Mouse (Mus musculus) urinary bladder, adult 18-20 months (tissue): ENCODE measurements at regions not wholly inside any gene's neighbourhood (a gene's known extent, or its start where the extent isn't known, plus 50 kb on each side); places are given as distances from the start of the nearest gene placed in this dataset.
A peak's percentile ranks its signal among the peaks of the same experiment; 100 is the strongest.

Experiments used
- DNase-seq, 2 experiments: peaks; one replicate each; pipeline ENCODE4 v3.0.0; 2022; ENCODE audit warnings: low spot score in 2 of 2, mixed read lengths in 2 of 2

GRCm38 (mm10) chr15:31087607-31088006 lies 136.5 kb upstream of the Dap start:
- DNase-seq = no peak

DNA sequence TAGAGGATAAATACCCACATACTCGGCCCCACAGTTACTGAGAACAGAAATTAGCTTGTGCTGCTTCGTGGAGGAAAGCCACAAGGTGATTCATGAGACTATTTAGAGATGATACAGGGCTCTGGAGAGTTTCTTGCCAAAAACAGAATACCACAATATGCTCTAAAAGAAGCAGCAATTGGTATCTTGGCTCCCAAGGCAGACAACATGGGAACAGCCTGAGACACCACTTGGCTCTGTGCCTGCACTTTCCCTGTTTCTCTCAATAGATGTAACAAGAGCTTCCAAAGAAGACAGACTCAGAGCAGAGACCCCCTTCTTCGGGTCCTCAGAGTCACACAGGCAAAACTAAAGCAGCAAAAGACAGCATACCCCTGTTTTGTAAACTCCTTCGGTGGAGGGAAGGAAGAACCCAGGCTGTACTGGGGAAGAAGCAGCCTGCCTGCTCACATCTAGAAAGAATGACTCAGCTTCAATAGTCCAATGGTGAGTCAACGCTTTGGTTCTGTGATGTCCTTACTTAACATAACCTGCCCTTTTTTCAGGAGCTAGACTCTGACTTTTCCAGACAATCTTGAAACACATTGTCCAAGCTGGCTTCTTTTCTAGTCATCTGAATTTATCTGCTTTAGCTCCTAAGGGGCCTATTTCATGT lies 132.1 kb upstream of the Dap start:
- DNase-seq = peak in 1 of 2 experiments; percentile 8

DNA sequence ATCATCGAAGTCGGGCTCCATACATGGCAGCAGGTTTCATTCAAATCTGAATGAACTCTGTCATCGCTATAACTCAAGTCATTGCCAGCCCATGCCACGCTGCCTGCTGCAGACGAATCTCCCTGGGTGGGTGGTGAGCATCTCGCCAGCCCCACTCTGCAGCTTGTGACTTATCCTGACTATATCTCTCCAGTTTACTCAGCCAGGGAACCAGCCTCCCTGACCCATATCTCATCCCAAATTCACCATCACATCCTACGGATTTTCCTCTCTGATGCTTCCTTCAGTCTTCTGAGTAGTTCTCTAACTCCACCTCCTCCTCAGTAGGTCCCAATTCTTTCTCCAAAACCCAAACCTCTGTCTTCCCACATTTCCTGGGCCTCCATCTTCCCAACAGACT lies 127.9 kb upstream of the Dap start:
- no peak for DNase-seq

- no peak for DNase-seq
Observed at GRCm38 (mm10) chr15:31097301-31097700, 126.8 kb upstream of the Dap start.

DNA sequence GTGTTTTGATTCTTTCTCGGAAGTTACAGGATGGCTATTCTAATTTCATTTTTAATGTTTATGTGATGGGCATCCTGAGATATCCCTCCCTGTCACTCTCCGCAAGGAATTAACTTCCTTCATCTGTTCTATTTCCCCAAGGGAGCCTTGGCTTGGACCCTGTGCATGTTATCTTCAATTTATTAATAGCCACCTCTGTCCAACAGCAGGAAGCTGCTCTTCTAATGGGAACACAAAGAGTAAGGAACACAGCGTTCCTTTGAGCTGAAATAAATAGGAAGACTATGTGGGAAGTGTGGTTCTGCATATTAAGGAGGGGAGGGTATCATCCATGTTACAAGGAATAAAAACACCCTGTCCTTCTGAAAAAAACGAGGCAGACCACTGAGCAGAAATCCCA lies 119.4 kb upstream of the Dap start:
- DNase-seq = no peak

GRCm38 (mm10) chr15:31106907-31107306 lies 117.2 kb upstream of the Dap start:
- DNase-seq = no peak

- no peak for DNase-seq
Observed at GRCm38 (mm10) chr15:31113216-31113615, 110.9 kb upstream of the Dap start.

DNA sequence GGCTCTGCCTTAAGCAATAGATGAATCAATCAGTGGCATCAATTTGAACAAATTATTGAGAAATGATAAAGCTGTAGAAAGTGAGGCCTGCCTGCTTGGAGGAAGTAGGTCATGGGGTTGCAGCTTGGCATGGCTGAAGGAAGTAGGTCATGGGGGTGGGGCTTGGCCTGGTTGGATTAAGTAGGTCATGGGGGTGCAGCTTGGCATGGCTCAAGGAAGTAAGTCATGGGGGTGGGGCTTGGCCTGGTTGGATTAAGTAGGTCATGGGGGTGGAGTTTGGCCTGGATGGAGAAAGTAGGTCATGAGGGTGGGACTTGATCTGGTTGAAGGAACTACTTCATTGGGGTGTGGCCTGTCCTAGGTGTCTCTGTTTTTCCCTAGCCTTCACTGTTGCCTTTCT lies 106.8 kb upstream of the Dap start:
- DNase-seq = no peak

DNA sequence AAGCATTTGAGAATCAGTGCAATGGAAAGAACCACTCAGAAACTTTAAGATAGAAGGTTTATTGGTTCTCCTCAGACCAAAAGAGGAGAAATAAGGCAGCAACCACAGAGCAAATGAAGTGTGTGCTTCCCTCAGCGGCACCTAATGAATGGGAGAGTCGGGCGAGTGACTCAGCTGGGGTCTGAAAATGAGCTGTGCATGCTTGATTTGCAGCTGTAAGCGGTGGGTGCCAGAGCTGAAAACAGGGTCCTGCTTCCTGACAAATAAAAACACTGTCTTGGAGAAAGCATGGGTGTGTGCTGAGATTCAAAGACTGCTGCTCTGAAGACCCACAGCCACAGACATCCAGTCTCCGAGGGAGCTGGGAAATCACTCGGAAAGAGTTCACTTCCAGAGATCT lies 104.0 kb upstream of the Dap start:
- no peak for DNase-seq

GRCm38 (mm10) chr15:31125784-31126183 lies 98.3 kb upstream of the Dap start:
- DNase-seq = no peak

- no peak for DNase-seq
Observed at GRCm38 (mm10) chr15:31126999-31127398, 97.1 kb upstream of the Dap start.

- no peak for DNase-seq
Observed at GRCm38 (mm10) chr15:31134891-31135290, 89.2 kb upstream of the Dap start.

- no peak for DNase-seq
Observed at GRCm38 (mm10) chr15:31138637-31139036, 85.5 kb upstream of the Dap start.

GRCm38 (mm10) chr15:31141750-31142149 lies 82.4 kb upstream of the Dap start:
- DNase-seq = no peak

DNA sequence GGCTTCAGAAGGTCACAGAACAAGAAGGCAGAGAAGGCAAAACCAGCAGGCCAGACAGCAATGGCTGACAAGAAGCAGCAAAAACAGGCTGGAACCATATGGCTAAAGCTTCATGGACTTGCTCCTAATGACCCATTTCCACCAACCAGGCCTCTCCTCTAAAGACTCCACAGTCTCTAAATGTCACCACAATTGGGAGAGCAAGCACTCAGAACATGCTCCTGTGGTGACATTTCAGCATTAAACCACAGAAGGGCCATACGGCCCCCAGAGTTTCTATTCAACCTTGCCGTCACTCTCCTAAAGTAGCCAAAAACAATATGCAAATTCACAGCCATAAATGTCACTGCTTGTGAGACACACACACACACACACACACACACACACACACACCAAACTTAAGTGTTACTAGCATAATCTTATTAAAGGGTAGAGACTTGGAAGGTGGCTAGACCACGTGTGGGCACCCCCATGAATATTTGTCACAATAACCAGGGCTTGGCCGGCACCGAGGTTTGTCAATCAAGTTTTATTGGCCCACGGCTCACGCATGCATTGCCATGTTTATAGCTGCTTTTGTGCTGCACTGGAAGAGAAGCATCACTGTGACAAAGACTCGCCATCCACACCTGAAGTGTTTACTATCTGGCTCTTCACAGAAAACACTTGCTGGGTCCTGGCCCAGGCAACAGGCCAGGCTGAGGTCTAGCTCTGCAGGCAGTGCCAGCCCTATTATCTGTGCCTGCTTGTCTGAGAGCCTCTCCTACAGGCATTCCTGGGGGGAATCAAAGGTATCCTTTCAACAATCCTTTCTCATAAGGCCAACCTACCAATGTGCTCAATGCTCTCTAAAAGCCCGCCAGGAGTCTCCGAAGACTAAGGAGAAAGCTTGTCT lies 75.6 kb upstream of the Dap start:
- no peak for DNase-seq

DNA sequence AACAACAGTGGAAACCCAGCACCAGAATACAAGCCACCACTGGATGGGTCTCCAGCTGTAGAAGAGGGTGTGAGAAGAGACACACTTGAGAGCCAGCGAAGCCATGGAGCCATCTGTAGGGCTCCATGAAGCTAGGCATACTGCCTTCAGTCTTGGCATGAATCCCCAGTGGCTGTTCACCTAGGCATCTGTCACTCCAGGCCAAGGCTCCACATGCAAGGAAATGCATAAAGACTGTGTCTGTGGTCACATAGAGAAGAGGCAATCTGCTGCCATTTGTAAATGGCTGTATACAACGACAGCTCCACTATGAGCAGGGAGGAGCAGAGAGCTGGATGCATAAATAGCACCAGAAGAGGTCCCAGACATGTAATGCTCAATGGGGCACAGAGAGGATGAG lies 74.3 kb upstream of the Dap start:
- no peak for DNase-seq

DNA sequence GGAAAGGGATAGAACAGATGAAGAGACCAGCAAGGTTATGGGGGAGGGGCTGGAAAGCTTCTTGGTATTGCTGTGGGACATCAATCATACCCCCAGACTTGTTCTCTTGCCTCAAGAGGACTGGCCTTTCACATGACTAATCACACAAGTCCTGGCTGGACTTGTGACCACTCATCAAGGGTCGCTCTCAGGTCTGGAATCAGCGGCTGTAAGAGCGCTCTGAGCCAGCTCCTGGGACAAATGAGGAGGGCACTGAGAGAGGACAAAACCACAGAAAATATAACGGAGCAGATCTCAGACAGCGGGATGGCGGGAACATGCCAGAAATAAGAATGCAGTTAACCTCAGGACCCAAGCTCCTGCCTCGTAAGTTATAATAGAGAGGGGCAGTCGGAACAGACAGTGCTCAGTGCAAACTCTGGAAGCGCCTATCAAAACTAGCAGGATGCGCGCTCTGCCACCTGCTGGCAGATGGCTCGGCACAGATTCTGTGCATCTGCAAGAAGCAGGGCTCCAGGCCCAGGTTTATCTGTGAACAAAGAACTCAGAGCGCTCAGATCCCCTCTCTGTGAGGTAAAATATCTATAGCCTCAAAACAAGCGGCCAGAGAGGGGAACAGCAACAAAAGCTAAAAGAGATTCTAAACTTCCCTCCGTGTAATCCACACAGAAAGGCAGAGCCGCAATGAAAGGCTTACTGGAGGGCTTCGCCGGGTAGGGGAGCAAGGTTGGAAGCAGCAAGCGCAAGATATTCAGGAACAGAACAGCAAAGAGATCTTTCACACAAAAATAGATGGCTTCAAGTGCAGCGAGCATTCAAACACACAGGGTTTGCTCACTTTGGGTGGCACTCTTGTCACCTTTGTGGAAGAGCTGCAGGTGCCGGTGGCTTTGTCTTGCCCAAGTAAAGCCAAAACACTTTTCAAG lies 73.3 kb upstream of the Dap start:
- DNase-seq = peak; percentile 16 to 44

DNA sequence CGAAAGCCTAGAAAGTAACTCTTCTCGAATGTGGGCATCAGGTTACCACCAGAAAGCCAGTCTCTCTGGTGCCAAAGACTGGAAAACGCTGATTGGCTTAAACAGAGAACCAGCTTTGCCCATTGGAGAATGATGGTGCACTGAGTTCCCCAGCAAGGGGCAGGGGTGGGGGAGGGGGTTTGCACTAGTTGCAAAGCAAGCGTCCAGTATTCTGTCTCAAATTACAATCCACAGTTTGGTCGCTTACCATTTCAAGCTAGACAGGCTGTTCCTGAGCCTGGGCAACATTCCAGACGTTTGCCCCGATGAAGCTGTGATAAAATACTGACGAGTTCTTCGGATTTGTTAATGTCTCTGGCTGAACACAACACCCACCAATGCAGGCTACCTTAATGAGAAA lies 69.0 kb upstream of the Dap start:
- peak in 1 of 2 experiments; percentile 33 for DNase-seq

- no peak for DNase-seq
Observed at GRCm38 (mm10) chr15:31166543-31167105, 57.5 kb upstream of the Dap start.

DNA sequence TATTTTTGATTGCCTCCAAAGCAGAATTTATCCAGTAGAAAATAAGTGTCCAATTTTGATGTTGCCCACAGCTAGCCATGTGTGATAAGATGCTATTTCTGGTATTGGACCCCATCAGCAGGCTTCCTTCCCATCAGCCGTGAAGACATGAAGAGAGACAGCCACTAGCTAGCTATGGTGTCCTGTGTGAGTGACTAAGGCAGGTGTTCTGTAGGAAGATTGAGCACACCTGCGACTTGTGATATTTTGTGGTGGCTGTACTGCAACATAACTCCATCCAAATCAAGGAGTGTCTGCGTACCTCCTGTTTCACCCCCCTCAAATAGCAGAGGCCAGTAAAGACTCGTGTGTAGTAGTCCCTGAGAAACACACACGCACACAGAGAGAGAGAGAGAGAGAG lies 56.6 kb upstream of the Dap start:
- DNase-seq = no peak

DNA sequence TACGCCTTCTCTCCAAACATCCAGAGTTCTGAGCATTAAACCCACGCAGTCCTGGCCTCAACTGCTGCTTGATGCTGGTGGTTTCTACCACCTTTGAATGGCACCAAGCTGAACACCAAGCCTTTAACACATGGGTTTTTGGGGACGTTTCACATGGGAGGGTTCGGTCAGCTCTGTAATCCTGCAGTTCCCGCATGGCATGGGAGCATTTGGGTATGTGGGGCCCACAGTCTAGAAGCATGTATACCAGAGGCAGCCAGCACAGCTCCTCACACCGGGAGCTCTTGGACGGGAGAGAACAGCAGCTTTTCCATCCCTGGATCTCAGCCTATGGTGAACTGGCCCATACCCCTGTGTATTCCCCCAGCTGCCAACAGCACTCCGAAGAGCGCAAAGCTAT lies 55.9 kb upstream of the Dap start:
- DNase-seq = no peak
